Mouse (Mus musculus) midbrain, embryonic 12.5 days (tissue): ENCODE results near the gene Alpi. TPM values are rescaled to one million over a fixed set of nuclear protein-coding genes. Genes with fewer than 3 reads are reported as not detected.

ENCODE experiments used
- ATAC-seq: fragments of 200-750 bp; cut with Nextera tagmentation; 2 replicates; pipeline ENCODE4 v1.8.0; 2017; ENCODE audit warnings: low read depth, moderate TSS enrichment, moderate library complexity; ENCODE audit not compliant: low FRiP score
- H3K27ac ChIP-seq: fragments of 300-500 bp; sonication (generic); replicated peaks from 2 replicates; pipeline ENCODE4 v1.5.1; 2016; ENCODE audit warnings: mild to moderate bottlenecking
- H3K27me3 ChIP-seq: fragments of 300-500 bp; sonication (generic); 2 replicates; pipeline ENCODE4 v1.6.1; 2016; ENCODE audit warnings: mild to moderate bottlenecking
- H3K36me3 ChIP-seq: fragments of 300-500 bp; sonication (generic); 2 replicates; pipeline ENCODE4 v1.6.1; 2016
- H3K4me1 ChIP-seq: fragments of 300-500 bp; sonication (generic); 2 replicates; pipeline ENCODE4 v1.6.1; 2016
- H3K4me2 ChIP-seq: fragments of 300-500 bp; sonication (generic); replicated peaks from 2 replicates; pipeline ENCODE4 v1.6.1; 2016; ENCODE audit warnings: mild to moderate bottlenecking, moderate library complexity
- H3K4me3 ChIP-seq: fragments of 300-500 bp; sonication (generic); 2 replicates; pipeline ENCODE4 v1.5.1; 2016; ENCODE audit warnings: mild to moderate bottlenecking
- H3K9ac ChIP-seq: fragments of 300-500 bp; sonication (generic); replicated peaks from 2 replicates; pipeline ENCODE4 v1.6.1; 2016; ENCODE audit warnings: mild to moderate bottlenecking, moderate library complexity
- H3K9me3 ChIP-seq: fragments of 300-500 bp; sonication (generic); 2 replicates; pipeline ENCODE4 v1.6.1; 2016; ENCODE audit warnings: mild to moderate bottlenecking
- WGBS: fragments of 180-500 bp; shearing (Covaris S2); methylation state at CpG from one replicate; pipeline ENCODE4 v1.1.7; 2016; 5-methylcytosine and 5-hydroxymethylcytosine counted together
- polyA plus RNA-seq: library from polyadenylated mRNA; unstranded; fragments of >200 nt; fragmentation: Nextera tagmentation; extraction: Ambion mirVana; gene quantifications from 2 replicates; pipeline ENCODE4 v1.2.1, GENCODE M21; 2016

Alpi gene
- polyA plus RNA-seq, 1 experiment from 2014 or later = not detected

- ATAC-seq = no peak
- Histone ChIP-seq H3K4me3 (no peak overlapping the region), H3K4me2 (no peak overlapping the region), H3K9me3 (no peaks in the 10 kb centered on the region), H3K9ac (no peak overlapping the region), H3K36me3 (no peaks in the 10 kb centered on the region), H3K27me3 (peaks cover 14% of the 10 kb centered on the region), H3K4me1 (no peaks in the 10 kb centered on the region), H3K27ac (no peak overlapping the region)
- 88% methylated on average over 1 of the region's 1 CpGs for WGBS
Observed at GRCm38 (mm10) chr1:87103936-87104335, 2.5 kb upstream of the Alpi start.

DNA sequence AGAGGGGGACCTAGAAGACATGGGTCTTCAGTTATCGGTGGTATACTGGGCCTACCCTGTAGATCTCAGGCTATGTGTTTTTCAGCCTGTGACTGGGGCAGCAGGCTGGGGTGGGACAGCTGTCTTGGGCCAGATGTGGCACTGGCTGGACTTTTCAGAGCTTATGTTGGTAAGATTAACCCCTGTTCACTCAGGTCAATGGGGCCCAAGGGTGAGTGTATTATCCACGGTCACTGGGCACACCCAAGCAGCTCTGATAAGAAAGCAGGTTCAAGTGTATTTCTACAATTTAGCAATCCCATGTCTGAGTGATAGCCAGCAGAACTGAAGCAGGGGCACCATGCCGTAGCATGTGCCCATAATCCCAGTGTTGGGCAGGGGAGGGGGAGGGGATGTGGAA is 708 bp upstream of the Alpi start:
- WGBS = 78% methylated on average over 3 of the region's 3 CpGs
- Histone ChIP-seq H3K36me3 (no peaks in the 10 kb centered on the region), H3K9ac (no peak overlapping the region), H3K4me2 (no peak overlapping the region), H3K4me1 (peaks cover 5% of the 10 kb centered on the region), H3K27me3 (peaks cover 24% of the 10 kb centered on the region), H3K4me3 (no peak overlapping the region), H3K9me3 (no peaks in the 10 kb centered on the region), H3K27ac (no peak overlapping the region)
- no peak for ATAC-seq

DNA sequence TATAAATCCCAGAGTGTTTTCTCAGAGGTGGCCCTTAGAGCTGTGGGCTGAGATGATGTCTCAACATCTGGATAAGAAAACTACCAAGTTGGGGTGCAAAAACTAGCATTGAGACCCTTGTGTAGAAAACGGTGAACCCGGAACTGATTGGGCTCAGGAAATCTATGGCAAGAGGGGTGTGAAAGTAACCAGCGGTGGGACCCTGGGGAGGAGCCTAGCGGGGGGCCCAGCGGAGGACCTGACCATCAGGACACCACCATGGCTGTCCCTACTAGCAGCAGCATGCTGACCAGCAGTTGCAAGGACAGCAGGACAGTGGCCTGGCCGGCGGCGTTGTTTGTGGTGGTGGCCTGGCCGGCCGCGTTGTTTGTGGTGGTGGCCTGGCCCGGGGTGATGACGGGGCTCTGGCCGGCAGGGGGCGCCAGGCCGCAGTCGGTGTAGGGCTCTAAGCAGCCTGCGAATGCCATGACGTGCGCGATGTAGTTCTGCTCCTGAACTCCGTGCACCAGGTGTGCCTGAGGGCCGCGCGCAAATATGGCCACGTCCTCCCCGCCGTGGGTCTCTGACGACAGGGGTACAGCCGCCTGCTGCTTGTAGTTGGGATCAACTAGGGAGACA is 2.9 kb downstream of the Alpi start:
- Histone ChIP-seq H3K27me3 (peaks cover 30% of the 10 kb centered on the region), H3K27ac (no peak overlapping the region), H3K4me3 (no peak overlapping the region), H3K4me1 (peaks cover 5% of the 10 kb centered on the region), H3K4me2 (peak overlapping the region; percentile 43), H3K36me3 (no peaks in the 10 kb centered on the region), H3K9me3 (no peaks in the 10 kb centered on the region), H3K9ac (no peak overlapping the region)
- peak; percentile 76 for ATAC-seq
- 14% methylated on average over 30 of the region's 30 CpGs for WGBS

DNA sequence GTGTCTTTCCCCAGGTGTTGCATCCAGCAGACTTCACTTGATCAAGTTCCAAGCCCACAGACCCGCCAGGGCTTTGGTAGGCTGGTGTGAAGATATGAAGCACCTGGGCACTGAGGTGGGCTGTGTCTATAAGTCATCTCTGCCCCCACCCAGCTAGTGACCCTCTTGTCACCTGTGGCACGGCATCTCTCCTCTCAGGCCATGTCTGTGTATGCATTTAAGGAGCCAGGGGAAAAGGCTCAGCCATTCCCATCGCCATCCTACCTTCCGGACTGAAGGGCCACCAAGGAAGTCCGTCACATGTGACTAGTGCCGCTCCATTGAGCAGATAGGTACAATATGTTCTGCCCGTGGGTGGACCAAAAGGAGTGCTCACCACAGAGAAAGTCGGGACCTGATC is 5.8 kb downstream of the Alpi start:
- Histone ChIP-seq H3K4me1 (peaks cover 5% of the 10 kb centered on the region), H3K27me3 (peaks cover 30% of the 10 kb centered on the region), H3K9me3 (no peaks in the 10 kb centered on the region), H3K36me3 (no peaks in the 10 kb centered on the region), H3K9ac (no peak overlapping the region), H3K4me2 (no peak overlapping the region), H3K4me3 (no peak overlapping the region), H3K27ac (no peak overlapping the region)
- WGBS = 77% methylated on average over 8 of the region's 8 CpGs
- ATAC-seq = no peak

DNA sequence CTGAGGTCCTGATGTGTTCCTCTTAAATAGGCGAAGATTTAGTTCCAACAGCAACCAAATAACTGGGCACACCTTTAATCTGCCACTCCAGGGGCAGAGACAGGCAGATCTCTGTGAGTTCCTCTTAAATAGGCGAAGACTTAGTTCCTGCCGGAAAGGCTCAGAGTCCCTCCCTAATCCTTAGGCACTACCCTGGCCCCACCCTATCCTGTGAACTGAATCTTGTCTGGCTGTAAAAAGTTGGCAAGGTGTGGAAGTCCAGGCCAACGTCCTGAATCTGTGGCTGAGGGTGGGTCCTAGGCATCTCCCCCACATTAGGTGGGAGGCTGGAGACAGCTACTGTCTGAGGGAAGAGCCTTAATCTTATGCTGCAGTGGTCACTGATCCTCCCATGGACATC is 11.6 kb downstream of the Alpi start, which contains the start of gene Alppl2:
TSS of gene Alppl2 (minus strand) at position 101 of the 400 bp plus-strand sequence.
- no peak within 1 kb of the TSS for H3K4me2 ChIP-seq
- ATAC-seq = no peak
- no peak within 1 kb of the TSS for H3K9ac ChIP-seq
- no peaks in the 10 kb centered on the region for H3K27me3 ChIP-seq
- H3K36me3 ChIP-seq = no peaks in the 10 kb centered on the region
- H3K9me3 ChIP-seq = no peaks in the 10 kb centered on the region
- H3K4me1 ChIP-seq = no peaks in the 10 kb centered on the region
- H3K27ac ChIP-seq = no peak within 1 kb of the TSS
- no peak within 1 kb of the TSS for H3K4me3 ChIP-seq
- WGBS = 78% methylated on average over 4 of the region's 4 CpGs

GRCm38 (mm10) chr1:87089251-87089650 is 12.2 kb downstream of the Alpi start:
- H3K4me1 ChIP-seq = no peaks in the 10 kb centered on the region
- WGBS = 92% methylated on average over 11 of the region's 11 CpGs
- ATAC-seq = no peak

DNA sequence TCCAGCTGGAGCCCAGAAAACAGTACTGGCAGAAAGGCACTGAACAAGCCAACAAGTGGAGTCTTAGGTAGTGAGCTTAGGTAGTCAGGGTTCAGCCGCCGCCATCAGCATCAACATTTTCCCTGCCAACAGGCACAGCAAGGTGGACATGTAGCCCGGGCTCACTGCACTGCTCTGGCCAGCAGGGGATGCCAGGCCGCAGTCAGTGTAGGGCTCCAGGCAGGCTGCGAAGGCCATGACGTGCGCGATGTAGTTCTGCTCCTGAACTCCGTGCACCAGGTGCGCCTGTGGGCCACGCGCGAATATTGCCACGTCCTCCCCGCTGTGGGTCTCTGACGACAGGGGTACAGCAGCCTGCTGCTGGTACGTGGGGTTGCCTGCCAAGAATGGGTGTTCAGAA is 14.4 kb downstream of the Alpi start:
- ATAC-seq = no peak
- H3K4me2 ChIP-seq = no peak overlapping the region
- WGBS = 68% methylated on average over 17 of the region's 17 CpGs
- H3K4me1 ChIP-seq = no peaks in the 10 kb centered on the region
- H3K9ac ChIP-seq = no peak overlapping the region
- no peaks in the 10 kb centered on the region for H3K9me3 ChIP-seq
- no peaks in the 10 kb centered on the region for H3K36me3 ChIP-seq
- H3K27ac ChIP-seq = no peak overlapping the region
- H3K4me3 ChIP-seq = no peak overlapping the region
- H3K27me3 ChIP-seq = no peaks in the 10 kb centered on the region

More at GRCm38 (mm10) chr1:87089251-87089650, 12.2 kb downstream of the Alpi start:
- Histone ChIP-seq H3K4me2 (no peak overlapping the region), H3K27me3 (no peaks in the 10 kb centered on the region), H3K9ac (no peak overlapping the region), H3K9me3 (no peaks in the 10 kb centered on the region), H3K4me3 (no peak overlapping the region), H3K36me3 (no peaks in the 10 kb centered on the region), H3K27ac (no peak overlapping the region)

DNA sequence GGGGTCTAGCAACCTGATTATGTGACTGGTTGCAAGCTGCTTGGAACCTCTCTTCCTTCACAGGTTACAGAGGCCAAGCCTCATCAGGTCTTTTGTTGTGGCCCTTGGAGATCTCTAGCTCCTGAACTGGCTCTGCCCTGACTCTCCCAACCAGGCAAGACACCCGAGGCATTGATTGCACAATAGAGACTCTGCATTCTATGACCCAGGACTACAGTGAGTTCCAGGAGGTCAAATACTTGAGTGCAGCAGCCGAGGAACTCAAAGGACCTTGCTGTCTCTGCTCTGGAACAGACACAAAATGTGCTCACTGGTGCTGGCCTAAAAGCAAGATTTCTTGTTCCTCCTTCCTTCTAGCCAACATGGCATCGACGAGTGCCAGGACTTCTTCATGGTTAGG is 15.2 kb downstream of the Alpi start:
- no peak overlapping the region for H3K4me2 ChIP-seq
- H3K9ac ChIP-seq = no peak overlapping the region
- H3K4me1 ChIP-seq = no peaks in the 10 kb centered on the region
- ATAC-seq = no peak
- no peaks in the 10 kb centered on the region for H3K36me3 ChIP-seq
- WGBS = 86% methylated on average over 4 of the region's 4 CpGs
- no peaks in the 10 kb centered on the region for H3K27me3 ChIP-seq
- no peak overlapping the region for H3K27ac ChIP-seq
- H3K4me3 ChIP-seq = no peak overlapping the region
- no peaks in the 10 kb centered on the region for H3K9me3 ChIP-seq

DNA sequence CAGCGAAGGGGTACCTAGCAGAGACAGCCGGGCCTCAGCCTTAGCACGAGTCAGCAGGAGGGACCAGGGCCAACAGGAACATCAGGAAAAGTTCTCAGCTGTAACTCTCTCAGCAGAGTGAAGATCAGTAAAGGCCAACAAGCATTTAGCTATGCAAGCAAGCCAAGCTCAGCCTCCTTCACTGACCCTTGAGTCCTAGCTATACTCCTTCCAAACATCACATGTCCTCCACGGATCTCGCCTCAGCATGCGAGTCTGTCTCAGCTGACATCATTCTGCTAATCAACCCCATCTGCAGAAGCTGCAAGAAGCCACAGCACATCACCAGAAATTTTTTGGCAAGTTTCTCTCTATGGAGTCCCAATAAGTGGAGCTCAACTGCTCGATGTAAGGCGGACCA is 27.6 kb downstream of the Alpi start:
- no peaks in the 10 kb centered on the region for H3K4me1 ChIP-seq
- ATAC-seq = no peak
- WGBS = 90% methylated on average over 8 of the region's 8 CpGs
- H3K4me3 ChIP-seq = no peak overlapping the region
- no peaks in the 10 kb centered on the region for H3K27me3 ChIP-seq
- no peak overlapping the region for H3K9ac ChIP-seq
- no peaks in the 10 kb centered on the region for H3K36me3 ChIP-seq
- H3K27ac ChIP-seq = no peak overlapping the region
- H3K4me2 ChIP-seq = no peak overlapping the region
- H3K9me3 ChIP-seq = no peaks in the 10 kb centered on the region

GRCm38 (mm10) chr1:87070720-87071119 is 30.7 kb downstream of the Alpi start:
- Histone ChIP-seq H3K4me1 (no peaks in the 10 kb centered on the region), H3K36me3 (no peaks in the 10 kb centered on the region), H3K9ac (no peak overlapping the region), H3K4me2 (no peak overlapping the region), H3K27ac (no peak overlapping the region), H3K9me3 (no peaks in the 10 kb centered on the region), H3K27me3 (no peaks in the 10 kb centered on the region), H3K4me3 (no peak overlapping the region)
- 53% methylated on average over 16 of the region's 16 CpGs for WGBS
- ATAC-seq = no peak

GRCm38 (mm10) chr1:87060913-87061312 is 40.5 kb downstream of the Alpi start:
- no peak overlapping the region for H3K9ac ChIP-seq
- no peak for ATAC-seq
- H3K9me3 ChIP-seq = no peaks in the 10 kb centered on the region
- H3K27me3 ChIP-seq = no peaks in the 10 kb centered on the region
- H3K27ac ChIP-seq = no peak overlapping the region
- H3K4me3 ChIP-seq = no peak overlapping the region
- no peak overlapping the region for H3K4me2 ChIP-seq
- no peaks in the 10 kb centered on the region for H3K4me1 ChIP-seq
- H3K36me3 ChIP-seq = no peaks in the 10 kb centered on the region

DNA sequence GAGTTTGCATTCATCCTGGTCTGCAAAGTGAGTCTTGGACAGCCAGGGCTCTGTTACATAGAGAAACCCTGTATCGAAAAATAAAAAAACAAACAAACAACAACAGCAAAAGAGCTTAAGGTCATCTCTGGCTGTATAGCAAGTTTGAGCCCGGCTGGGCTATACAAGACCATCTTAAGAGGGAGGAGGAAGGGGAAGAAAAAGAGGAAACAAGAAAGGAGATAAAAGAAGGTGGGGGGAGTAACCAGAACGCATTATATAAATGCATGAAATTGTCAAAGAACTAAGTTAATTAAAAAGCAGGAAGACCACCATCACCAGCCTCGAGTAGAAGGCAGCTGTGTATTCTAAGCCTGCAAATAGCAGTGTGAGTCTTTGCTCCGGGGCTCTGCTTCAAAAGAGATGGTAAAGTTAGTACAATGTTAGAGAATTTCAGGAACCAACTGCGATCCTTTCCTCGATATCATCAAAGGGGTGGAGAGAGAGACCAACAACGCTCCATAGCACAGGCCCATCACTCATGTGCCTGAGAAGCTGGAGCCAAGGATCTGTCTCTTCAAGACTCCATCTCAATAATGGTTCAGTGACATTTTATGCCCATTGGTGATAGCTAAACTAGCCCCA is 42.3 kb downstream of the Alpi start:
- ATAC-seq = no peak
- Histone ChIP-seq H3K4me3 (no peak overlapping the region), H3K4me1 (no peaks in the 10 kb centered on the region), H3K27me3 (no peaks in the 10 kb centered on the region), H3K9me3 (no peaks in the 10 kb centered on the region), H3K36me3 (no peaks in the 10 kb centered on the region), H3K9ac (no peak overlapping the region), H3K4me2 (no peak overlapping the region), H3K27ac (no peak overlapping the region)
- 80% methylated on average over 8 of the region's 8 CpGs for WGBS

DNA sequence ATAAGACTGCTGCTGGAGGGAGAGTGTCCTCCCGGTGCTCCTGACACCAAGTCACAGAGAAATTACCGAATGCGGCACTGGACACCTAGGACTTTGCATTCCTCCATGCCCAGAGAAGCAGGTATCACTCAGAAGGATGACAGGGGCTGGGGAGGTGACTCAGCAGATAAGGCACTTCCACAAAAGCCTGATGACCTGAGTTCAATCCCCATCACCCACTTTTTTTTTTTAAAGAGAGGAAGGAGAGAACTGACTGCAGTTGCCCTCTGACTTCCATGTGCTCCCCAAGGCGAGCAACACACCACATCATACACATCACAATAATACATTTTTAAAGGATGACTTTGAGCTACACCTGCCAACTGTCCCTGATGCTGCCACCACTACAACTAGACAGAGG is 44.3 kb downstream of the Alpi start:
- WGBS = 79% methylated on average over 4 of the region's 4 CpGs
- no peaks in the 10 kb centered on the region for H3K27me3 ChIP-seq
- H3K9me3 ChIP-seq = no peaks in the 10 kb centered on the region
- no peak overlapping the region for H3K9ac ChIP-seq
- H3K4me1 ChIP-seq = no peaks in the 10 kb centered on the region
- ATAC-seq = no peak
- H3K27ac ChIP-seq = no peak overlapping the region
- no peaks in the 10 kb centered on the region for H3K36me3 ChIP-seq
- H3K4me3 ChIP-seq = no peak overlapping the region
- no peak overlapping the region for H3K4me2 ChIP-seq
